Mouse (Mus musculus): ENCODE data around the gene Susd5. TPM values are rescaled to one million over a fixed set of nuclear protein-coding genes. Genes with fewer than 3 reads are reported as not detected.
"Not testable (repeated sequence)": the region's sequence is repeated elsewhere in the genome, so short reads cannot be mapped to it uniquely, and the experiment has no call there.

Gene Susd5
- total and polyA plus RNA-seq, 2 experiments from 2014 or later = 2.0 to 2.6 TPM

DNA sequence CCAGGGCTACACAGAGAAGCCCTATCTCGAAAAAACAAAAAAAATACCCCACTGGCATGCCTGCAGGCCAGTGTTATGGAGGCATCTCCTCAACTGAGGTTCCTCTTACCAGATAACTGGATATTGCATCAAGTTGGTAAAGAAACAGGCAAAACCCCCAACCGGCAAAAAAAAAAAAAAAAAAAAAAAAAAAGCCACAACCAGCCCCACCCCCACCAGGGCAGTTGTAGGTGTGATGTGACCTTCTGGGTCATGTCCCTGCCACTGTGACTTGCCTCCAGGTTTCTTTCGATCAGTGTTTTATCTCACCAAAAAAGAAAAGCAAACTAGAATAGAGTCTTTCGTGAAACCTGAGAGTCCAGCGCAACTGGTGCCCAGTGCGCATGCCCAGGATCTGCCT is 4.1 kb upstream of the Susd5 start:
- Histone ChIP-seq H3K9me3 (ENCODE audit: low read length) (no peaks in the 10 kb centered on the region), H3K27ac (no peak overlapping the region), H3K4me2 (ENCODE audit: low read depth, low read length) (no peak overlapping the region), H3K4me3 (ENCODE audit: low read length) (no peak overlapping the region), H3K4me1 (ENCODE audit: insufficient read depth, low read length) (0 out of 2 replicates have a peak, but pooled peaks cover 4% of the 10 kb centered on the region), H3K9ac (replicated peaks; ENCODE audit: low read length) (no peak overlapping the region), H3K27me3 (ENCODE audit: insufficient read depth, low read length) (peaks cover 19% of the 10 kb centered on the region), H3K36me3 (ENCODE audit: insufficient read depth, low read length) (no peaks in the 10 kb centered on the region)
- DNase-seq (ENCODE audit: low spot score) (no peak), ATAC-seq (no peak)
- no peak for TF ChIP-seq CTCF (IDR thresholded peaks at IDR 0.05; ENCODE audit: low read depth)
- WGBS = 80% methylated on average over 6 of the region's 6 CpGs

DNA sequence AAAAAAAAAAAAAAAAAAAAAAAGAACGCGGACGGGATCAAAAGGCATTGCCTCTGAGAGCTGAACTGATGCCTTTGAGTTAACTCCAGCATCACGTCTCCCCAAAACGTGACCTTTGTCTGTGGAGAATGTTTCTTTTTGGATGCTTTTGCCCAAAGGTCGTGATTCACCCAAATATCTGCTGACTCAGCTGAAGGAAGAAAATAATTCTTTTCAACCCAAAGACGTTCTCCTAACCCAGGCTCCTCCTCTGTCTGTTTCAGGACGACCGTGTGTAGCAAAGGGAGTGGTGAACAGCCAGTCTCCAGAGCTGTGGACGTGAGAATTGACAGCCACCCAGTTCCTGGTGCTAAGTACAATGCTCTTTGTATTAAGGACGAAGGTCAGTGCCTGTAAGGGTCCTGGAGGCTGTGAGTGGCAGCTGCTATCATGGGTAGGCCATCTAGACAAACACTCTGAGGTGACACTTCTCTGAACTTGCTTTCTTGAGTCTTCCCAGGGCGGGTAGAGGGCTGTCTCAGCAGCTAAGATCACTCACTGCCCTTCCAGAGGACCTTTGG is 11.6 kb downstream of the Susd5 start:
- Histone ChIP-seq H3K9ac (replicated peaks; ENCODE audit: low read length) (no peak overlapping the region), H3K4me2 (ENCODE audit: low read depth, low read length) (no peak overlapping the region), H3K4me1 (ENCODE audit: insufficient read depth, low read length) (no peaks in the 10 kb centered on the region), H3K9me3 (ENCODE audit: low read length) (no peaks in the 10 kb centered on the region), H3K36me3 (ENCODE audit: insufficient read depth, low read length) (no peaks in the 10 kb centered on the region), H3K27me3 (ENCODE audit: insufficient read depth, low read length) (no peaks in the 10 kb centered on the region), H3K27ac (no peak overlapping the region), H3K4me3 (ENCODE audit: low read length) (no peak overlapping the region)
- 56% methylated on average over 12 of the region's 12 CpGs for WGBS
- no peak for TF ChIP-seq CTCF (IDR thresholded peaks at IDR 0.05; ENCODE audit: low read depth)
- no peak for ATAC-seq
- DNase-seq (ENCODE audit: low spot score) = no peak

DNA sequence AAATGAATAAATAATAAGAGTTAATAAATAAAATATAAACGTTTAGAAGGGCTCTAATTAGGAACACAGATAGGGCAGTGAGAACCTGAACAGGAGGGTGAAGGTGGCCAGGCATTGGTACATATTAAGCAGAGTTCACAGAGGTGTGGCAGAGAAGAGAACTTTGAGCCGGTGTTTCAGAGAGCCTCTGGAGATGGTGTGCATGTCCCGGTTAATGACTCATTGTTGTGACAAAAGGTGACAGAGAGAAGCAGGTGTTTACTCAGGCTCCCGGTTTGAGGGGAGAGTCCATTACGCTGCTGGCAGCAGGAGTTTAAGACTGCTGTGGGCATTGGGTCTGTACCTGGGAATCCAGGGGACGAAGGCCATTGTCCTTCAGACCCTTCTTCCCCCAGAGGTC is 12.4 kb downstream of the Susd5 start:
- DNase-seq (ENCODE audit: low spot score) (no peak), ATAC-seq (no peak)
- Histone ChIP-seq H3K27ac (no peak overlapping the region), H3K36me3 (ENCODE audit: insufficient read depth, low read length) (no peaks in the 10 kb centered on the region), H3K4me1 (ENCODE audit: insufficient read depth, low read length) (no peaks in the 10 kb centered on the region), H3K9ac (replicated peaks; ENCODE audit: low read length) (no peak overlapping the region), H3K27me3 (ENCODE audit: insufficient read depth, low read length) (no peaks in the 10 kb centered on the region), H3K4me3 (ENCODE audit: low read length) (no peak overlapping the region), H3K9me3 (ENCODE audit: low read length) (no peaks in the 10 kb centered on the region), H3K4me2 (ENCODE audit: low read depth, low read length) (no peak overlapping the region)
- no peak for TF ChIP-seq CTCF (IDR thresholded peaks at IDR 0.05; ENCODE audit: low read depth)
- 70% methylated on average over 6 of the region's 6 CpGs for WGBS

DNA sequence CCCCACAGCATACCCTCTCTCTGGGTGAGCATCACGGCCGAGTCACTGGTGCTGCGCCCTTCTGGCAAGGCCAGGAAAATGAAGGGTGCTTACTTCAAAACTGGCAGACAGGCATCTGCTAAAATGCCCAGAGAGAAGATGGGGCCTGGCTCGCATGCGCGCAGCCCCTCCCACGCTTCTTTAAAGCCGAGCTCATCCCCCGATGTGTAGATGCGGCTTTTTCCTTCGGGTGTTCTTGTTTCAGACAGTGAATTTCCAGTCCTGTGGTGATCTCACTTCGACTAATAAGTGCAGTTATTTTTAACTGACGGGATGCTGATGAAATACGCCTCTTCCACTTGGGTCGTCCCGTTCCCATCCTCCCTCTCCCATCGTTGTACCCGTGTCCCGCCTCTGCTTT is 16.7 kb downstream of the Susd5 start:
- TF ChIP-seq CTCF (IDR thresholded peaks at IDR 0.05; ENCODE audit: low read depth) = no peak
- Histone ChIP-seq H3K4me3 (ENCODE audit: low read length) (no peak overlapping the region), H3K27ac (no peak overlapping the region), H3K9me3 (ENCODE audit: low read length) (no peaks in the 10 kb centered on the region), H3K36me3 (ENCODE audit: insufficient read depth, low read length) (no peaks in the 10 kb centered on the region), H3K4me2 (ENCODE audit: low read depth, low read length) (no peak overlapping the region), H3K9ac (replicated peaks; ENCODE audit: low read length) (no peak overlapping the region), H3K4me1 (ENCODE audit: insufficient read depth, low read length) (no peaks in the 10 kb centered on the region), H3K27me3 (ENCODE audit: insufficient read depth, low read length) (no peaks in the 10 kb centered on the region)
- 87% methylated on average over 19 of the region's 19 CpGs for WGBS
- DNase-seq (ENCODE audit: low spot score) (no peak), ATAC-seq (no peak)

DNA sequence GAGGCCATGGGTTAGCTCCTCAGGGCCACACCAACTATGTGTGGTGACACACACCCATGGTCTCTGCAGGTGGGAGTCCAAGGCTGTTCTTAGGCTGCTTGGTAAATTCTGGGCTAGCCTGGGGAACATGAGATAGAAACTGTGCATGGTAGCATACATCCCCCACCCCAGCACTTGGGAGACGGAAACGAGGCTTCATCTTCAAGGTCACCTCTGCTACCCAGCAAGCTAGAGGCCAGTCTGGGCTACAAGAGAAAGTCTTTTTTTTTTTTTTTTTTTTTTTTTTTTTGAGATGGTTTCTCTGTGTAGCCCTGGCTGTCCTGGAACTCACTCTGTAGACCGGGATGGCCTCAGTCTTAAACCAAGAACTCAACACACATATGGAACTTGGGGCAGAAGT is 29.5 kb downstream of the Susd5 start:
- Histone ChIP-seq H3K27ac (no peak overlapping the region), H3K4me3 (ENCODE audit: low read length) (no peak overlapping the region), H3K27me3 (ENCODE audit: insufficient read depth, low read length) (no peaks in the 10 kb centered on the region), H3K9ac (replicated peaks; ENCODE audit: low read length) (no peak overlapping the region), H3K36me3 (ENCODE audit: insufficient read depth, low read length) (no peaks in the 10 kb centered on the region), H3K9me3 (ENCODE audit: low read length) (no peaks in the 10 kb centered on the region), H3K4me1 (ENCODE audit: insufficient read depth, low read length) (no peaks in the 10 kb centered on the region), H3K4me2 (ENCODE audit: low read depth, low read length) (no peak overlapping the region)
- ATAC-seq (no peak), DNase-seq (ENCODE audit: low spot score) (no peak)
- 94% methylated on average over 3 of the region's 3 CpGs for WGBS
- no peak for TF ChIP-seq CTCF (IDR thresholded peaks at IDR 0.05; ENCODE audit: low read depth)

DNA sequence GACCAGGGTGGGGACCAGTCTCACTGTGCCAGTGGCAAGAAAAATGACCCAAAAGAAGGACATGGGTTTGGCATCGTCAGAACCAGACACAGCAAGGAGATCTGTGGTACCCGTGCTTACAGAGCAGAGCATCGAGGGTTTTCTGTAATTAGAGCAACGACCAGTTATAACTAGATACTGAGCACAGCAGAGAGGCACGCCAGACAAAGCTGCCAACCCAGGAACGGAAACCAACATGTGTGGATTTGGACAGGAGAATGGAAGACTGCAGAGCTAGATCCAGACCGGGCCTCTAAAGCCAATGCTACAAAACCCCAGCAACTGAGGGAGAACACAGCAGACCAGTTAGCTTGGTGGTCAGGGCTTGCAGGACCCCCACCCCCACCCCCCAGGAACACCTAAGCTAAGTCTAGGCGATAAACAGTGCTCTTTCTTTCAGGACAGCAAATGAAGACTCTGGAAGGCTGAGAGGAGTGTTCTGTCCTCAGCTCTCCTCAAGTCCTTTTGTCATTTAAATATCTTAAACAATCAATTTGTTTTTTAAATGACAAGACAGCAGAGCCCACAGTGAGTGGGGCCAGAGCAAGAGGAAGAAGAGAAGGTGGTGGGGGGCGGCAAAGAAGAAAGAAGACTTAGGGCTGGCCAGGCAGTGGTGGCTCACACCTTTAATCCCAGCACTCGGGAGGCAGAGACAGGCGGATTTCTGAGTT is 30.3 kb downstream of the Susd5 start:
- WGBS = 70% methylated on average over 11 of the region's 11 CpGs
- no peak for ATAC-seq

DNA sequence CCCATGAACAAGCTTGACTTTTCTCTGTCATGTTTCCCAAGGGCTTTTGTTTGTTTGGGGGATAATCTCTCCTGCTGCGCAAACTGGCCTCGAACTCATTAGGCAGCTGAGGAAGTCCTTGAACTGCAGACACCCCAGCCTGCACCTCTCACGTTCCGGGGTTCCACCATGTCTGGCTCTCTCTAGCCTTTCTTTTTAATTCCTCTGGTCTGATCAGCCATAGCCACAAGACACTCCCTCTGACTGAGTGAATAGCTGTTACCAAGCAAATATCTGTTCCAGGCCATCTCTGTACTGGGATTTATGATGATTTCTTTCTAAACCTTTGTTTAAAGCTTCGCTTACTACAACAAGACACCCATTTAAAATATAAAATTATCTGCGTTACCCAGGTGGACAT is 31.9 kb downstream of the Susd5 start:
- WGBS = 87% methylated on average over 6 of the region's 6 CpGs
- H3K27ac ChIP-seq; H3K4me2 ChIP-seq (ENCODE audit: low read depth, low read length); H3K4me1 ChIP-seq (ENCODE audit: insufficient read depth, low read length); ATAC-seq; H3K27me3 ChIP-seq (ENCODE audit: insufficient read depth, low read length); H3K36me3 ChIP-seq (ENCODE audit: insufficient read depth, low read length); H3K9ac ChIP-seq (replicated peaks; ENCODE audit: low read length); H3K4me3 ChIP-seq (ENCODE audit: low read length); H3K9me3 ChIP-seq (ENCODE audit: low read length); DNase-seq (ENCODE audit: low spot score): not testable (repeated sequence)

More for the DNA sequence above, 30.3 kb downstream of the Susd5 start:
- Histone ChIP-seq H3K4me1 (ENCODE audit: insufficient read depth, low read length) (no peaks in the 10 kb centered on the region), H3K9ac (replicated peaks; ENCODE audit: low read length) (no peak overlapping the region), H3K9me3 (ENCODE audit: low read length) (no peaks in the 10 kb centered on the region), H3K4me3 (ENCODE audit: low read length) (no peak overlapping the region), H3K27me3 (ENCODE audit: insufficient read depth, low read length) (no peaks in the 10 kb centered on the region), H3K27ac (no peak overlapping the region), H3K4me2 (ENCODE audit: low read depth, low read length) (no peak overlapping the region), H3K36me3 (ENCODE audit: insufficient read depth, low read length) (no peaks in the 10 kb centered on the region)
- DNase-seq (ENCODE audit: low spot score) = no peak
- no peak for TF ChIP-seq CTCF (IDR thresholded peaks at IDR 0.05; ENCODE audit: low read depth)

Data from hindbrain, postnatal 0 days (tissue).